ENCODE assay signal across 11 mouse cellular contexts in genomic region chr14:60495441-60495840, GRCm38 (mm10).
"Had no signal": no experiment of that assay in that cellular context is flagged by ENCODE, and none has a peak within 500 bp of the region (broad histone marks: within the 10 kb centered on the region; RNA-seq: fewer than 3 reads in every experiment).

No protein-coding gene starts in this region.

- H3K4me2 ChIP-seq: intestine, embryonic 15.5 days; limb, embryonic 13.5 days; liver, embryonic 13.5 days; midbrain, embryonic 15.5 days; neural tube, embryonic 12.5 days had no signal

- H3K9me3 ChIP-seq: intestine, embryonic 15.5 days; limb, embryonic 13.5 days; liver, embryonic 13.5 days; midbrain, embryonic 10.5 days; midbrain, embryonic 15.5 days; neural tube, embryonic 12.5 days had no signal

- DNase-seq: kidney, postnatal 4 days; left cerebral cortex, postnatal 4 days; liver, embryonic 13.5 days; lung, postnatal 4 days; thymus, adult 18-20 months; thymus, postnatal 14 days had no signal

- H3K27ac ChIP-seq: intestine, embryonic 15.5 days; limb, embryonic 13.5 days; liver, embryonic 13.5 days; midbrain, embryonic 10.5 days; midbrain, embryonic 15.5 days; neural tube, embryonic 12.5 days had no signal

- H3K4me1 ChIP-seq: intestine, embryonic 15.5 days; limb, embryonic 13.5 days; liver, embryonic 13.5 days; midbrain, embryonic 10.5 days; midbrain, embryonic 15.5 days; neural tube, embryonic 12.5 days had no signal

- H3K27me3 ChIP-seq: intestine, embryonic 15.5 days; limb, embryonic 13.5 days; liver, embryonic 13.5 days; midbrain, embryonic 15.5 days; neural tube, embryonic 12.5 days had no signal

- ATAC-seq: intestine, embryonic 15.5 days; midbrain, embryonic 15.5 days had no signal

- H3K4me3 ChIP-seq: intestine, embryonic 15.5 days; limb, embryonic 13.5 days; liver, embryonic 13.5 days; midbrain, embryonic 10.5 days; midbrain, embryonic 15.5 days; neural tube, embryonic 12.5 days had no signal

- H3K36me3 ChIP-seq: intestine, embryonic 15.5 days; limb, embryonic 13.5 days; liver, embryonic 13.5 days; midbrain, embryonic 15.5 days; neural tube, embryonic 12.5 days had no signal

- H3K9ac ChIP-seq: intestine, embryonic 15.5 days; limb, embryonic 13.5 days; liver, embryonic 13.5 days; midbrain, embryonic 15.5 days; neural tube, embryonic 12.5 days had no signal
